10 mouse cellular contexts compared by ENCODE assay signal in genomic region chr2:32387706-32388490, GRCm38 (mm10). TPM values are rescaled to one million over a fixed set of nuclear protein-coding genes. Genes with fewer than 3 reads are reported as not detected.
DNase-seq lines count a peak whose midpoint lies in the region; ATAC-seq and TF ChIP-seq lines count a peak whose summit lies in the region.
"Had no signal": no experiment of that assay in that cellular context is flagged by ENCODE, and none has a peak within 500 bp of the region (broad histone marks: within the 10 kb centered on the region; RNA-seq: fewer than 3 reads in every experiment).

Lcn2 (minus strand) TSS chr2:32388252.

- peak; percentile 55 to 62 for DNase-seq in adrenal gland, adult (ENCODE audit: inconsistent age in 2 of 2, low spot score in 1 of 2)
- no peak for DNase-seq in adrenal gland, adult 18-20 months (ENCODE audit: low spot score in 2 of 2)
- no peak for DNase-seq in testis, postnatal 10 days (ENCODE audit: low spot score)
- DNase-seq in layer of hippocampus, adult 9-10 months (ENCODE audit: low spot score) = no peak
- DNase-seq in cerebellum, postnatal 36 days = no peak
- DNase-seq in kidney, postnatal 4 days = no peak
- DNase-seq: heart, postnatal 14 days had no signal

- H3K27ac ChIP-seq in testis, adult 2 months (ENCODE audit: control insufficient read depth, insufficient read depth, low read depth, low read length) = peak within 1 kb of the TSS; percentile 75
- no peak within 1 kb of the TSS for H3K27ac ChIP-seq in lung, embryonic 16.5 days (ENCODE audit: low read length)

- H3K4me3 ChIP-seq in testis, adult 2 months (ENCODE audit: control insufficient read depth, low read depth, low read length) = peak within 1 kb of the TSS; percentile 7; the same call in 1 of the 2 replicates
- H3K4me3 ChIP-seq in lung, embryonic 16.5 days (ENCODE audit: low read length) = no peak within 1 kb of the TSS

- H3K4me2 ChIP-seq in lung, embryonic 16.5 days (ENCODE audit: low read depth, low read length) = no peak within 1 kb of the TSS

- H3K4me1 ChIP-seq in testis, adult 2 months (ENCODE audit: control insufficient read depth, insufficient read depth, low read length) = no peaks in the 10 kb centered on the region
- no peaks in the 10 kb centered on the region for H3K4me1 ChIP-seq in lung, embryonic 16.5 days (replicated peaks; ENCODE audit: control insufficient read depth, insufficient read depth, low read length)

- TF ChIP-seq POLR2A in testis, adult 2 months (IDR thresholded peaks at IDR 0.05; ENCODE audit: control insufficient read depth, low read depth, low read length) = no peak

- no peaks in the 10 kb centered on the region for H3K27me3 ChIP-seq in testis, adult 2 months (ENCODE audit: control insufficient read depth, insufficient read depth, low read length)
- peaks cover 3% of the 10 kb centered on the region; the same call in 1 of the 2 replicates for H3K27me3 ChIP-seq in lung, embryonic 16.5 days (ENCODE audit: control insufficient read depth, insufficient read depth, low read depth, low read length)

- no peak; the same call in 1 of the 2 replicates for ATAC-seq in lung, embryonic 16.5 days (ENCODE audit: low read depth)
- ATAC-seq: intestine, embryonic 16.5 days had no signal

- H3K9me3 ChIP-seq in lung, embryonic 16.5 days (ENCODE audit: control insufficient read depth, low read length) = no peaks in the 10 kb centered on the region

- H3K9ac ChIP-seq in lung, embryonic 16.5 days (ENCODE audit: low read length) = 0 out of 2 replicates have a peak within 1 kb of the TSS, but pooled peaks have one; percentile 20

- 50% methylated on average over 5 of the region's 5 CpGs for WGBS in lung, embryonic 16.5 days

- no peaks in the 10 kb centered on the region for H3K36me3 ChIP-seq in testis, adult 2 months (ENCODE audit: control insufficient read depth, insufficient read depth, low read length)
- H3K36me3 ChIP-seq in lung, embryonic 16.5 days (ENCODE audit: control insufficient read depth, insufficient read depth, low read length) = no peaks in the 10 kb centered on the region

- TF ChIP-seq CTCF in testis, adult 2 months (IDR thresholded peaks at IDR 0.05; ENCODE audit: control insufficient read depth, insufficient read depth, insufficient replicate concordance, low read depth, low read length) = no peak

RNA-seq across cellular contexts. Expression of gene Lcn2, which starts in this region (rescaled TPM):
- total RNA-seq in adrenal gland, adult 18-20 months (2021) = 1 to 10 TPM; 1.7 to 2.1 TPM
- polyA plus RNA-seq in testis, adult 2 months (2012; rRNA removed) = 197 and 328 TPM in 2 replicates
- polyA plus RNA-seq in lung, embryonic 16.5 days (2015; fragmentation: Nextera tagmentation; extraction: Ambion mirVana) = 1.8 and 5.6 TPM in 2 replicates

Comparison
In these comparisons a context has a peak if more than half of its experiments do, and no peak if none do; other contexts are left out.
1. RNA of gene Lcn2 (polyA plus RNA-seq): 197 to 328 TPM in testis, adult 2 months; 1.8 to 5.6 TPM in lung, embryonic 16.5 days; every median in the first group is over 10 times any median in the second.
2. DNase-seq: peak in adrenal gland, adult (2 of 2); none in adrenal gland, adult 18-20 months (0 of 2), testis, postnatal 10 days (single experiment), layer of hippocampus, adult 9-10 months (single experiment), cerebellum, postnatal 36 days (0 of 2) and kidney, postnatal 4 days (0 of 2).